Mouse (Mus musculus) liver, adult 2 months (tissue): ENCODE measurements around the gene Plekha3. TPM values are rescaled to one million over a fixed set of nuclear protein-coding genes. Genes with fewer than 3 reads are reported as not detected.

ENCODE experiments used
- DNase-seq: peaks from one replicate; pipeline ENCODE4 v3.0.0-alpha.2; 2011; ENCODE audit warnings: low read depth, low spot score; ENCODE audit errors: extremely low read depth
- H3K27ac ChIP-seq: fragments of 200-500 bp; replicated peaks from 2 replicates; pipeline ENCODE4 v1.5.1; 2012; ENCODE audit warnings: low read depth, mild to moderate bottlenecking, control low read depth, inconsistent platforms, low read length; ENCODE audit not compliant: insufficient read depth
- H3K27me3 ChIP-seq: fragments of 200-500 bp; 2 replicates; pipeline ENCODE4 v1.6.1; 2012; ENCODE audit warnings: mild to moderate bottlenecking, moderate library complexity, low read length, inconsistent platforms; ENCODE audit not compliant: control insufficient read depth, insufficient read depth
- H3K36me3 ChIP-seq: fragments of 200-500 bp; 2 replicates; pipeline ENCODE4 v1.6.1; 2012; ENCODE audit warnings: low read length, inconsistent platforms; ENCODE audit not compliant: control insufficient read depth, insufficient read depth
- H3K4me1 ChIP-seq: fragments of 200-500 bp; 2 replicates; pipeline ENCODE4 v1.6.1; 2011; ENCODE audit warnings: low read length; ENCODE audit not compliant: control insufficient read depth, insufficient read depth
- H3K4me3 ChIP-seq: fragments of 200-500 bp; 2 replicates; pipeline ENCODE4 v1.5.1; 2011; ENCODE audit warnings: low read depth, mild to moderate bottlenecking, control low read depth, low read length, moderate library complexity; ENCODE audit not compliant: insufficient read depth
- H3K79me2 ChIP-seq: fragments of 200-500 bp; 2 replicates; pipeline ENCODE4 v1.6.1; 2012; ENCODE audit warnings: inconsistent platforms, mild to moderate bottlenecking, low read length, moderate library complexity; ENCODE audit not compliant: control insufficient read depth, insufficient read depth
- H3K9ac ChIP-seq: fragments of 200-500 bp; 2 replicates; pipeline ENCODE4 v1.6.1; 2012; ENCODE audit warnings: low read depth, mild to moderate bottlenecking, control low read depth, inconsistent platforms, low read length
- CTCF ChIP-seq: fragments of 200-500 bp; IDR thresholded peaks from 2 replicates; pipeline ENCODE4 v1.5.1; 2011; ENCODE audit warnings: low read depth, low read length, control low read depth
- POLR2A ChIP-seq: fragments of 200-500 bp; IDR thresholded peaks from 2 replicates; pipeline ENCODE4 v1.6.1; 2011; ENCODE audit warnings: low read length, control low read depth; ENCODE audit not compliant: insufficient read depth; ENCODE audit errors: extremely low read depth
- WGBS: fragments of 180-500 bp; shearing (Covaris S2); methylation state at CpG from one replicate; pipeline ENCODE4 v1.1.7; 2018; 5-methylcytosine and 5-hydroxymethylcytosine counted together
- polyA plus RNA-seq: library from polyadenylated mRNA; depleted of rRNA; stranded (reverse); fragments of >200 nt; gene quantifications from 2 replicates; pipeline ENCODE4 v1.2.3, GENCODE M21; 2012
- total RNA-seq: library from RNA; depleted of rRNA; stranded (reverse); fragments of >200 nt; gene quantifications from 2 replicates; pipeline ENCODE4 v1.2.3, GENCODE M21; 2014

Plekha3 gene
- total and polyA plus RNA-seq, 2 experiments, result 7.4 to 14.3 TPM

DNA sequence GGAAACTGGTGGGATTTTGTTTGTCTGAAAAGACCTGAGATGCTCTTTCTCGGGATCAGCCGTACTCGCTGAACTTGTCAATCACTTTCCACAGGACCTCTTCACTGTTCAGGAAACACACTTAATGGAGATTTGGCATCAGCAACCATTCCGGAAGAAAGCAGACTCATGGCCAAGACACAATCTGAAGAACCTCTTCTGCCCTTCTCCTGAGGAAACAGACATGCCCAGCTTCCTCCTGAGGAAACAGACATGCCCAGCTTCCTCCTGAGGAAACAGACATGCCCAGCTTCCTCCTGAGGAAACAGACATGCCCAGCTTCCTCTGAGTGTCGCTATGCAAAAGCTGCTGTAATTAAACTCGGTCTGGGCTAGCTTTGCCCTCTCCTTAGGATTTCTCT, 20.2 kb downstream of the Plekha3 start:
- 73% methylated on average over 6 of the region's 6 CpGs for WGBS
- Histone ChIP-seq H3K79me2 (no peaks in the 10 kb centered on the region), H3K9ac (no peak overlapping the region), H3K4me3 (no peak overlapping the region), H3K4me1 (peaks cover 2% of the 10 kb centered on the region; the same call in 1 of the 2 replicates), H3K36me3 (peaks cover 49% of the 10 kb centered on the region), H3K27me3 (no peaks in the 10 kb centered on the region), H3K27ac (no peak overlapping the region)
- no peak for DNase-seq
- TF ChIP-seq CTCF, result no peak
- no peak for TF ChIP-seq POLR2A

GRCm38 (mm10) chr2:76702188-76702587, 27.1 kb downstream of the Plekha3 start:
- 99% methylated on average over 3 of the region's 3 CpGs for WGBS
- Histone ChIP-seq H3K4me1 (no peaks in the 10 kb centered on the region), H3K4me3 (no peak overlapping the region), H3K79me2 (no peaks in the 10 kb centered on the region), H3K27ac (no peak overlapping the region), H3K36me3 (peaks cover 11% of the 10 kb centered on the region; the same call in 1 of the 2 replicates), H3K27me3 (no peaks in the 10 kb centered on the region), H3K9ac (no peak overlapping the region)
- no peak for DNase-seq
- no peak for TF ChIP-seq POLR2A
- TF ChIP-seq CTCF, result no peak

GRCm38 (mm10) chr2:76702751-76703150, 27.7 kb downstream of the Plekha3 start:
- Histone ChIP-seq H3K27me3 (no peaks in the 10 kb centered on the region), H3K4me1 (no peaks in the 10 kb centered on the region), H3K27ac (no peak overlapping the region), H3K9ac (no peak overlapping the region), H3K36me3 (peaks cover 8% of the 10 kb centered on the region; the same call in 1 of the 2 replicates), H3K4me3 (no peak overlapping the region), H3K79me2 (no peaks in the 10 kb centered on the region)
- no peak for DNase-seq
- 85% methylated on average over 5 of the region's 5 CpGs for WGBS
- no peak for TF ChIP-seq POLR2A
- no peak for TF ChIP-seq CTCF

- 96% methylated on average over 13 of the region's 13 CpGs for WGBS
- no peak overlapping the region for H3K4me3 ChIP-seq
- H3K36me3 ChIP-seq, result peaks cover 7% of the 10 kb centered on the region; the same call in 1 of the 2 replicates
- H3K27me3 ChIP-seq, result no peaks in the 10 kb centered on the region
- H3K4me1 ChIP-seq, result no peaks in the 10 kb centered on the region
- TF ChIP-seq CTCF (no peak), POLR2A (no peak)
- no peak overlapping the region for H3K27ac ChIP-seq
- H3K79me2 ChIP-seq, result no peaks in the 10 kb centered on the region
- DNase-seq, result no peak
- no peak overlapping the region for H3K9ac ChIP-seq
These were observed 30.6 kb downstream of the Plekha3 start for GRCm38 (mm10) chr2:76705655-76706054.

DNA sequence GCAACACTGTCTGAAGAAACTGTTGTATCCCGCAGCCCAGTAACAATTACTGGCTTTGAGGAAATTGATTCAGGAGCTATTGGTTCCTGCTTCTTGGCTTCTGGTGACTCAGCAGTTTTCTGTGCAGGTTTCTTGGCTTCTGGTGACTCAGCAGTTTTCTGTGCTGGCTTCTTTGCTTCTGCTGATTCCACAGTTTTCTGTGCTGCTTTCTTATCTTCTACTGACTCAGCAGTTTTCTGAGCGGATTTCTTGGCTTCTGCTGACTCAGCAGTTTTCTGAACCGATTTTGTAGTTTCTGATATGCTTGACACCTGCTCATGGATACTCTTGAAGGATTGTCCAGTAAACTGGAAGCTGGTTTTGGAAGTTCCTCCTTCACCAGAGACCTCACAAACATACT, 33.4 kb downstream of the Plekha3 start:
- Histone ChIP-seq H3K27ac (no peak overlapping the region), H3K9ac (no peak overlapping the region), H3K27me3 (no peaks in the 10 kb centered on the region), H3K4me3 (no peak overlapping the region), H3K79me2 (no peaks in the 10 kb centered on the region), H3K4me1 (no peaks in the 10 kb centered on the region), H3K36me3 (peaks cover 7% of the 10 kb centered on the region; the same call in 1 of the 2 replicates)
- 84% methylated on average over 3 of the region's 3 CpGs for WGBS
- TF ChIP-seq POLR2A, result no peak
- TF ChIP-seq CTCF, result no peak
- DNase-seq, result no peak

GRCm38 (mm10) chr2:76714984-76715383, 39.9 kb downstream of the Plekha3 start:
- Histone ChIP-seq H3K27ac (no peak overlapping the region), H3K4me3 (no peak overlapping the region), H3K27me3 (no peaks in the 10 kb centered on the region), H3K79me2 (no peaks in the 10 kb centered on the region), H3K4me1 (no peaks in the 10 kb centered on the region), H3K36me3 (no peaks in the 10 kb centered on the region; the same call in 1 of the 2 replicates), H3K9ac (no peak overlapping the region)
- 68% methylated on average over 8 of the region's 8 CpGs for WGBS
- no peak for TF ChIP-seq POLR2A
- TF ChIP-seq CTCF, result no peak
- no peak for DNase-seq
